Mouse (Mus musculus): ENCODE results near the gene Dmwd. TPM values are rescaled to one million over a fixed set of nuclear protein-coding genes. Genes with fewer than 3 reads are reported as not detected.
A peak's percentile ranks its signal among the peaks of the same experiment; 100 is the strongest.

Gene Dmwd
- total RNA-seq, 2 experiments from 2014 or later: 22.1 to 25.5 TPM

DNA sequence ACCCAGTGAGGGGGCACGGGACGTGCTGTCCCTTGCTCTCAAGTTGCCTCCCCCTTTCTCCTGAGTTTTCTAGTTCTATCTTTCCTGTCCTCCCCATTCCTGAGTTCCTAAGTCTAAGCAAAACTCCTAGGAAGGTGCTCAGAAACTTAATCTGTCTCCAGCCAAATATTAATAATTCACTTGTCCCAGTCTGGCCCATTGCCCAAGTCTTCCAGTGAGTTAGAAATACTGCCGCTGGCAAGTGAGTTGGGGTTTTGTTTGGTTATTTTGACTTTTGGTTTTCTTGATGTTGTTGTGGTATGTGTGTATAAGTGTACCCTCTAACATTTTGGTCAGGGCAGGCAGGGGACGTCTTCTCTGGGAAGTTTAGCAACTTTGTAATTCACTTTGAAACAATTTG, 45.7 kb downstream of the Dmwd start:
- intact Hi-C loops (cut with DNase I; ENCODE audit: low total_unique reads): no loop called here

DNA sequence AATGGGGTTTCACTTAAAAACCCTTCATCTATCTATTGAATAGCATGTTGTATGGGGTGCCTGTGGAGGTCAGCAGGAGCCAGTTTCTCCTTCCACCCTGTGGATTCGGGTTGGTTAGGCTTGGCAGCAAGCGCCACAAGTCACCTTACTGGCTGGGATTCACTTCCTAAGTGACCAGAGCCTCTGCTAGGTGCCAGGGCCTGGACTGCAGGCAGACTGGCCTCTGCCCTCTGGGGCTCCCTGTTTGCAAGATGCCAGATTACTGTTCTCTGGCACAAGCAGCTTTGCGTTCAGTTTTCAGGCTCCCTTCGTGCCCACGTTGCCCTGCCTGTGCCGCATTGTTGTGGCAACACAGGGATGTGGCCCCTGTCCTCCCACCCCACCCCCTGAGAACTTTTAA, 48.7 kb downstream of the Dmwd start:
- no peak for DNase-seq
- intact Hi-C loops (cut with DNase I; ENCODE audit: low total_unique reads): no loop called here

More for the DNA sequence above, 45.7 kb downstream of the Dmwd start:
- no peak for DNase-seq

DNA sequence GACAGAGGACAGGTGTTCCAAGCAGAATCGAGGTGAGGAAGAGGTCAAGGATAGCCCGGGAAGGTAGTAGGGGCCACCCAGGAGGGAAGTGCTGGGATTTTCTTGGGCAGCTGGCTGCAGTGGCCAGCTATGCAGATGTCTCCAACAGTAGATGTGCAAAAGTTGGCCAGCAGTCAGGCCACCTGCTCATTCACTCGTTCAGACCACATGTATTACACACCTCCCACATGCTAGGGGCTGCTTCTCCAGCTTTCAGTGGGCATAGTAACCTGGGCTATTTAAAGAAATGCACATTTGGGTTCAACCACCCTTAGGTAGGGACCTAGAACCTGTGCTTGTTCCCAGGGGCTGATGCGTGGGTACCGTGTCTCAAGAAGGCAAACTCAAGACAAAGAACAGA, 51.7 kb downstream of the Dmwd start:
- DNase-seq: no peak
- intact Hi-C loops (cut with DNase I; ENCODE audit: low total_unique reads): no loop called here

DNA sequence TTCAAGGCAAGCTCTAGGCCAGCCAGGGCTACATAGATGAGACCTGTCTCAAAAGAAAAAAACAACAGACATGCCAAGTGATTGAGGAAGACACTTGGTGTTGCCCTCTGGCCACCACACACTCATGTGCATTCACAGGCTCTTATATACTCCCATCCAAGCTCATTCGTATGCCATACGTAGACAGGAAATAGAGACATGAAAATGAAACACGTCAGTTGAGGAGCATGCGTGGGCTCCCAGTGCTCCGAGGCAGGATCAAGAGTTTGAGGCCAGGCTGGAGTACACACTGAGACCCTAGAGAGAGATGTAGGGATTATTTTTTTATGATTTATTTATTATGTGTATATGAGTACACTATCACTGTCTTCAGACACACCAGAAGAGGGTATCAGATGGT, 53.4 kb downstream of the Dmwd start:
- intact Hi-C loops (cut with DNase I; ENCODE audit: low total_unique reads): no loop called here
- no peak for DNase-seq

DNA sequence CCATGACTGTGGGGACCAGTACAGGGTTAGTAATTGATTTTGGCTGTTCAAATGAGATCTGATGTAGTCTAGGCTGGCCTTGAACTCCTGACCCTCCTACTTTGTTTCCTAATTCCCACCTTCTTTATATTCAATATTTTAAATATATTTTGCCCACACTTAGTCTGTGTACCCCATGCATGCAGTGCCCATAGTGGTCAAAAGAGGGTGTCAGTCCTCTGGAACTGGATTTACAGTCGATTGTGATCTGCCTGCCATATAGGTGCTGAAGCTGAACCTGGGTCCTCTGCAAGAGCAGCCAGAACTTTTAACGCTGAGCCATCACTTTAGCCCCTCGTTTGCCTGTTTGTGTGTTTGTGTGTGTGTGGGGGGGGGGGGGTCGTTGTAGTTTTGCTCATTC, 54.6 kb downstream of the Dmwd start:
- no peak for DNase-seq
- intact Hi-C loops (cut with DNase I; ENCODE audit: low total_unique reads): no loop called here

- peak; percentile 99 for DNase-seq
- intact Hi-C loops (cut with DNase I; ENCODE audit: low total_unique reads): no loop called here
These were observed 55.4 kb downstream of the Dmwd start for GRCm38 (mm10) chr7:19131324-19131848.

Small RNA genes within 50 kb of the gene (microRNA-seq; reads per million reads assigned to microRNA genes)
- gene Mir3100: 6.1 to 9.5 reads per million in 2 experiments

Other genes with a start within 250 kb of the Dmwd start
- gene Mill2, start 236.3 kb upstream of the Dmwd start, total RNA-seq (2021): 1 to 10 TPM; 2.6 to 3.2 TPM
- gene Pglyrp1, start 204.9 kb upstream of the Dmwd start, total RNA-seq (2021): 1 to 10 TPM; 1.4 to 1.5 TPM
- gene Ccdc61, start 165.8 kb upstream of the Dmwd start, total RNA-seq (2021): 1 to 10 TPM; 5.1 TPM
- 1 to 10 TPM; 2.6 to 3.3 TPM for gene Nova2, start 150.3 kb upstream of the Dmwd start, total RNA-seq (2021)
- not detected for gene Nanos2, start 88.8 kb upstream of the Dmwd start, total RNA-seq (2021)
- gene Mypop, start 85.0 kb upstream of the Dmwd start, total RNA-seq (2021): 1 to 10 TPM; 2.2 to 3.7 TPM
- 10 to 100 TPM; 14.9 to 18.6 TPM for gene Irf2bp1, start 72.2 kb upstream of the Dmwd start, total RNA-seq (2021)
- not detected for gene Foxa3, start 52.7 kb upstream of the Dmwd start, total RNA-seq (2021)
- gene Sympk, start 51.9 kb upstream of the Dmwd start, total RNA-seq (2021): 10 to 100 TPM; 38.2 to 41.1 TPM
- not detected for gene Rsph6a, start 21.5 kb upstream of the Dmwd start, total RNA-seq (2021)
- gene Dmpk, start 7.6 kb downstream of the Dmwd start, total RNA-seq (2021): 100 to 1,000 TPM; 241 to 257 TPM
- 1 to 10 TPM; 3.1 to 3.8 TPM for gene Six5, start 18.4 kb downstream of the Dmwd start, total RNA-seq (2021)
- gene Gm4969, start 42.1 kb downstream of the Dmwd start, total RNA-seq (2021): not detected
- 1 to 10 TPM; 3.2 TPM for gene Fbxo46, start 43.6 kb downstream of the Dmwd start, total RNA-seq (2021)
- gene Qpctl, start 73.1 kb downstream of the Dmwd start, total RNA-seq (2021): 1 to 10 TPM; 3.1 to 4.2 TPM
- 10 to 100 TPM; 62.3 to 66.5 TPM for gene Snrpd2, start 73.5 kb downstream of the Dmwd start, total RNA-seq (2021)
- gene Gipr, start 89.9 kb downstream of the Dmwd start, total RNA-seq (2021): under 1 TPM in 1 of 2 experiments, not detected in 1; 0.09 TPM
- gene Eml2, start 100.2 kb downstream of the Dmwd start, total RNA-seq (2021): 10 to 100 TPM; 12.1 to 14.2 TPM
- gene Gpr4, start 136.3 kb downstream of the Dmwd start, total RNA-seq (2021): 1 to 10 TPM; 2.9 to 4.3 TPM
- 10 to 100 TPM; 35.1 to 43.0 TPM for gene Opa3, start 152.1 kb downstream of the Dmwd start, total RNA-seq (2021)
- gene Vasp, start 195.6 kb downstream of the Dmwd start, total RNA-seq (2021): 10 to 100 TPM; 31.0 to 35.1 TPM
- not detected for gene Ppm1n, start 203.8 kb downstream of the Dmwd start, total RNA-seq (2021)
- 100 to 1,000 TPM; 800 to 833 TPM for gene Rtn2, start 206.4 kb downstream of the Dmwd start, total RNA-seq (2021)
- under 1 TPM; 0.69 to 0.90 TPM for gene Fosb, start 233.8 kb downstream of the Dmwd start, total RNA-seq (2021)